Mouse (Mus musculus) embryonic facial prominence, embryonic 12.5 days (tissue): ENCODE measurements around the gene Dst. TPM values are rescaled to one million over a fixed set of nuclear protein-coding genes. Genes with fewer than 3 reads are reported as not detected.

Source experiments
- ATAC-seq: fragments of 200-750 bp; cut with Nextera tagmentation; 2 replicates; pipeline ENCODE4 v1.8.0; 2017; ENCODE audit not compliant: insufficient number of reproducible peaks, insufficient read depth, low FRiP score, low TSS enrichment
- H3K27ac ChIP-seq: fragments of 300-500 bp; sonication (generic); 2 replicates; pipeline ENCODE4 v1.5.1; 2016; ENCODE audit warnings: mild to moderate bottlenecking
- H3K27me3 ChIP-seq: fragments of 300-500 bp; sonication (generic); 2 replicates; pipeline ENCODE4 v1.6.1; 2016; ENCODE audit warnings: mild to moderate bottlenecking, moderate library complexity
- H3K36me3 ChIP-seq: fragments of 300-500 bp; sonication (generic); 2 replicates; pipeline ENCODE4 v1.6.1; 2016; ENCODE audit warnings: mild to moderate bottlenecking
- H3K4me1 ChIP-seq: fragments of 300-500 bp; sonication (generic); 2 replicates; pipeline ENCODE4 v1.6.1; 2016
- H3K4me2 ChIP-seq: fragments of 300-500 bp; sonication (generic); replicated peaks from 2 replicates; pipeline ENCODE4 v1.6.1; 2016; ENCODE audit warnings: mild to moderate bottlenecking, moderate library complexity
- H3K4me3 ChIP-seq: fragments of 300-500 bp; sonication (generic); 2 replicates; pipeline ENCODE4 v1.5.1; 2016; ENCODE audit warnings: mild to moderate bottlenecking
- H3K9ac ChIP-seq: fragments of 300-500 bp; sonication (generic); 2 replicates; pipeline ENCODE4 v1.6.1; 2016; ENCODE audit warnings: mild to moderate bottlenecking, moderate library complexity
- H3K9me3 ChIP-seq: fragments of 300-500 bp; sonication (generic); 2 replicates; pipeline ENCODE4 v1.6.1; 2016; ENCODE audit warnings: mild to moderate bottlenecking, moderate library complexity
- WGBS: fragments of 180-500 bp; shearing (Covaris S2); methylation state at CpG from one replicate; pipeline ENCODE4 v1.1.7; 2016; 5-methylcytosine and 5-hydroxymethylcytosine counted together
- polyA plus RNA-seq: library from polyadenylated mRNA; unstranded; fragments of >200 nt; fragmentation: Nextera tagmentation; extraction: Ambion mirVana; gene quantifications from 2 replicates; pipeline ENCODE4 v1.2.1, GENCODE M21; 2016

Gene Dst
- polyA plus RNA-seq, 1 experiment from 2014 or later = 25.8 TPM

GRCm38 (mm10) chr1:34033052-34033451 is 125.0 kb downstream of the Dst start:
- H3K4me3 ChIP-seq = no peak overlapping the region
- no peak for ATAC-seq
- H3K4me2 ChIP-seq = no peak overlapping the region
- no peak overlapping the region for H3K9ac ChIP-seq
- WGBS = 75% methylated on average over 5 of the region's 5 CpGs
- H3K27me3 ChIP-seq = no peaks in the 10 kb centered on the region
- peaks cover 8% of the 10 kb centered on the region; the same call in 1 of the 2 replicates for H3K4me1 ChIP-seq
- H3K9me3 ChIP-seq = no peaks in the 10 kb centered on the region
- no peak overlapping the region for H3K27ac ChIP-seq
- H3K36me3 ChIP-seq = no peaks in the 10 kb centered on the region

- H3K4me2 ChIP-seq = no peak overlapping the region
- H3K36me3 ChIP-seq = no peaks in the 10 kb centered on the region
- no peak overlapping the region for H3K4me3 ChIP-seq
- H3K4me1 ChIP-seq = peaks cover 8% of the 10 kb centered on the region; the same call in 1 of the 2 replicates
- H3K9ac ChIP-seq = no peak overlapping the region
- H3K27me3 ChIP-seq = no peaks in the 10 kb centered on the region
- WGBS = 92% methylated on average over 1 of the region's 1 CpGs
- H3K27ac ChIP-seq = no peak overlapping the region
- no peaks in the 10 kb centered on the region for H3K9me3 ChIP-seq
- ATAC-seq = no peak
Observed at GRCm38 (mm10) chr1:34033478-34033877, 125.5 kb downstream of the Dst start.

DNA sequence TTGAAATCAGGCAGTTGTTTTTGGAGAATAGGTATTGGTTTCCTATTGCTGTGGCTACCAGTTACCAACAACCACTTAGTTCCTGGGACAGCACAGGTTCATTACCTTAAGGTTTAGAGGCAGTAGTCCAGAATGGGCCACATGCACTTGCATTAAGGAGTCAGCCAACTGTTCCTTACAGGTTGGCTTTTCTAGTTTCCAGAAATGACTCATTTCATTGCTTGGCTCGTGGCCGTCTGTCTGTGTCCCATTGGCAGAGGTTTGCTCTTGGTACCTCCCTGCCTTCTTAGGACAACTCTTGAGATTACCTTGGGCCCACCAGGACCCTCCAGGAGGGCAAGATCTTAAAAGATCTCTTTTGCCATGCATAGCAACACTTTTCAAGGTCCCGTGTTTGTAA is 125.9 kb downstream of the Dst start:
- Histone ChIP-seq H3K9ac (no peak overlapping the region), H3K27ac (no peak overlapping the region), H3K9me3 (no peaks in the 10 kb centered on the region), H3K4me2 (no peak overlapping the region), H3K27me3 (no peaks in the 10 kb centered on the region), H3K36me3 (no peaks in the 10 kb centered on the region), H3K4me3 (no peak overlapping the region), H3K4me1 (peaks cover 8% of the 10 kb centered on the region; the same call in 1 of the 2 replicates)
- 85% methylated on average over 3 of the region's 3 CpGs for WGBS
- no peak for ATAC-seq

GRCm38 (mm10) chr1:34036111-34036510 is 128.1 kb downstream of the Dst start:
- 91% methylated on average over 12 of the region's 12 CpGs for WGBS
- Histone ChIP-seq H3K9ac (no peak overlapping the region), H3K36me3 (no peaks in the 10 kb centered on the region), H3K9me3 (no peaks in the 10 kb centered on the region), H3K4me1 (peaks cover 9% of the 10 kb centered on the region; the same call in 1 of the 2 replicates), H3K27me3 (no peaks in the 10 kb centered on the region), H3K4me2 (no peak overlapping the region), H3K27ac (no peak overlapping the region), H3K4me3 (no peak overlapping the region)
- no peak for ATAC-seq

DNA sequence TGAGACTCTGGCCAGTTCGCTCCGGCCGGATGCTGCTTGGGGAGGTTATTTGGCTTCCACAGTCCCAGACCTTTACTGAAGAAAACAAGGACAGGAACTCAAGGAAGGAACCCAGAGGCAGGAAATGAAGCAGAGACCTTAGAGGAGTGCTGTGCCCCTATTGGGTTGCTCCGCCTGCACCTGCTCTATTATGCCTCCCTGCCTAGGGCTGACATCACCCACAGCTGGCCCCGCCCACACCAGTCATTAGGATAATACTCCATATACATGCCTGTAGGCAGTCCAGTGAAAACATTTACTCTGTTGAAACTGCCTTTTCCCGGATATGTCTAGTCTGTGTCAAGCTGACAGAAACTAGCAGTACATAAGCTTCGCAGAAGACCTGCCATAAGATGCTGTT is 130.5 kb downstream of the Dst start:
- no peaks in the 10 kb centered on the region for H3K27me3 ChIP-seq
- no peak overlapping the region for H3K4me3 ChIP-seq
- no peak overlapping the region for H3K9ac ChIP-seq
- ATAC-seq = no peak
- no peaks in the 10 kb centered on the region for H3K9me3 ChIP-seq
- no peak overlapping the region for H3K27ac ChIP-seq
- WGBS = 88% methylated on average over 7 of the region's 7 CpGs
- no peak overlapping the region for H3K4me2 ChIP-seq
- H3K36me3 ChIP-seq = no peaks in the 10 kb centered on the region
- H3K4me1 ChIP-seq = peaks cover 13% of the 10 kb centered on the region; the same call in 1 of the 2 replicates

- H3K4me3 ChIP-seq = no peak overlapping the region
- H3K9ac ChIP-seq = no peak overlapping the region
- H3K4me1 ChIP-seq = peaks cover 10% of the 10 kb centered on the region; the same call in 1 of the 2 replicates
- H3K27ac ChIP-seq = no peak overlapping the region
- H3K9me3 ChIP-seq = no peaks in the 10 kb centered on the region
- no peak overlapping the region for H3K4me2 ChIP-seq
- no peak for ATAC-seq
- H3K36me3 ChIP-seq = no peaks in the 10 kb centered on the region
- WGBS = 77% methylated on average over 3 of the region's 3 CpGs
- H3K27me3 ChIP-seq = no peaks in the 10 kb centered on the region
Observed at GRCm38 (mm10) chr1:34040049-34040448, 132.0 kb downstream of the Dst start.

- Histone ChIP-seq H3K9ac (no peak overlapping the region), H3K27me3 (no peaks in the 10 kb centered on the region), H3K36me3 (no peaks in the 10 kb centered on the region), H3K27ac (no peak overlapping the region), H3K4me1 (peaks cover 5% of the 10 kb centered on the region; the same call in 1 of the 2 replicates), H3K4me2 (no peak overlapping the region), H3K9me3 (no peaks in the 10 kb centered on the region), H3K4me3 (no peak overlapping the region)
- ATAC-seq = peak; percentile 63; the same call in 1 of the 2 replicates
- WGBS = 65% methylated on average over 8 of the region's 8 CpGs
Observed at GRCm38 (mm10) chr1:34040901-34041721, 133.1 kb downstream of the Dst start.

DNA sequence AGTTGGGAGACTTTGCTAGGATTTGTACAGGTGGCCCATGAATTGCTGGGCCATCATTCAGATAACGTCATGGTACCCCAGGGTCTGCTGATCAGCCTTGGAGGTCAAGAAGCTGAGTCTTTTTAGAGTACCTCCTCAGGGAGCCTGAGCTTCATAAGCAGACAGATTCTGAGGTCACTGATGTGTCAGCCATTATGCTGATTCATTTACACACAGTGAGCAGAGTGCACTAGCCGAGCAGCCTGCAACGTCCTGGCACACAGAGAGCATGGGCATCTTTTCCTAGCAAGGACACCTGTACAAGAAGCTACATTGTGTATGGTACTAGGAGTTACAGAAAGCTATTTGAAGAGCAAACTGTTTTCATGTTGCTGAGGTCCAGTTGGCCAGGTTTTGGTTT is 134.3 kb downstream of the Dst start:
- Histone ChIP-seq H3K9me3 (no peaks in the 10 kb centered on the region), H3K4me2 (no peak overlapping the region), H3K27me3 (no peaks in the 10 kb centered on the region), H3K36me3 (no peaks in the 10 kb centered on the region), H3K4me3 (no peak overlapping the region), H3K9ac (no peak overlapping the region), H3K27ac (no peak overlapping the region), H3K4me1 (peaks cover 5% of the 10 kb centered on the region; the same call in 1 of the 2 replicates)
- ATAC-seq = no peak
- 62% methylated on average over 3 of the region's 3 CpGs for WGBS

- Histone ChIP-seq H3K9ac (no peak overlapping the region), H3K4me3 (no peak overlapping the region), H3K9me3 (no peaks in the 10 kb centered on the region), H3K4me1 (peaks cover 5% of the 10 kb centered on the region; the same call in 1 of the 2 replicates), H3K27ac (no peak overlapping the region), H3K27me3 (no peaks in the 10 kb centered on the region), H3K4me2 (no peak overlapping the region), H3K36me3 (no peaks in the 10 kb centered on the region)
- 84% methylated on average over 8 of the region's 8 CpGs for WGBS
- no peak for ATAC-seq
Observed at GRCm38 (mm10) chr1:34043327-34043726, 135.3 kb downstream of the Dst start.

- ATAC-seq = no peak
- 90% methylated on average over 7 of the region's 7 CpGs for WGBS
- no peak overlapping the region for H3K27ac ChIP-seq
Observed at GRCm38 (mm10) chr1:34043836-34044550, 136.0 kb downstream of the Dst start.

GRCm38 (mm10) chr1:34044675-34045074 is 136.7 kb downstream of the Dst start:
- no peak for ATAC-seq

More at GRCm38 (mm10) chr1:34043836-34044550, 136.0 kb downstream of the Dst start:
- H3K4me3 ChIP-seq = no peak overlapping the region
- no peaks in the 10 kb centered on the region for H3K36me3 ChIP-seq
- peaks cover 5% of the 10 kb centered on the region; the same call in 1 of the 2 replicates for H3K4me1 ChIP-seq
- H3K9ac ChIP-seq = no peak overlapping the region
- H3K27me3 ChIP-seq = no peaks in the 10 kb centered on the region
- H3K9me3 ChIP-seq = no peaks in the 10 kb centered on the region
- H3K4me2 ChIP-seq = no peak overlapping the region

GRCm38 (mm10) chr1:34047285-34047684 is 139.3 kb downstream of the Dst start:
- Histone ChIP-seq H3K27me3 (no peaks in the 10 kb centered on the region), H3K4me2 (no peak overlapping the region), H3K36me3 (no peaks in the 10 kb centered on the region), H3K9me3 (no peaks in the 10 kb centered on the region), H3K4me3 (no peak overlapping the region), H3K27ac (no peak overlapping the region), H3K4me1 (peaks cover 5% of the 10 kb centered on the region; the same call in 1 of the 2 replicates), H3K9ac (no peak overlapping the region)
- whole genome bisulfite sequencing = 87% methylated on average over 3 of the region's 3 CpGs
- ATAC-seq = no peak

More at GRCm38 (mm10) chr1:34044675-34045074, 136.7 kb downstream of the Dst start:
- H3K9ac ChIP-seq = no peak overlapping the region
- no peak overlapping the region for H3K4me2 ChIP-seq
- WGBS = 52% methylated on average over 3 of the region's 3 CpGs
- H3K9me3 ChIP-seq = no peaks in the 10 kb centered on the region
- no peaks in the 10 kb centered on the region for H3K36me3 ChIP-seq
- no peaks in the 10 kb centered on the region for H3K27me3 ChIP-seq
- H3K4me3 ChIP-seq = no peak overlapping the region
- H3K27ac ChIP-seq = no peak overlapping the region
- H3K4me1 ChIP-seq = peaks cover 5% of the 10 kb centered on the region; the same call in 1 of the 2 replicates
